Mouse (Mus musculus) lung, embryonic 14.5 days (tissue): ENCODE data around the gene Eif4e2. TPM values are rescaled to one million over a fixed set of nuclear protein-coding genes. Genes with fewer than 3 reads are reported as not detected.

Experiments used
- ATAC-seq: fragments of 200-750 bp; cut with Nextera tagmentation; 2 replicates; pipeline ENCODE4 v1.8.0; 2017; ENCODE audit warnings: mild to moderate bottlenecking, moderate TSS enrichment, moderate library complexity; ENCODE audit not compliant: insufficient read depth
- DNase-seq: peaks from one replicate; pipeline ENCODE4 v3.0.0-alpha.2; 2015
- H3K27ac ChIP-seq: fragments of 300-500 bp; sonication (generic); 2 replicates; pipeline ENCODE4 v1.5.1; 2014; ENCODE audit warnings: low read depth, mild to moderate bottlenecking, moderate library complexity
- H3K27me3 ChIP-seq: fragments of 300-500 bp; sonication (generic); 2 replicates; pipeline ENCODE4 v1.6.1; 2014; ENCODE audit warnings: low read length, control low read depth; ENCODE audit not compliant: insufficient read depth
- H3K36me3 ChIP-seq: fragments of 300-500 bp; sonication (generic); 2 replicates; pipeline ENCODE4 v1.6.1; 2014; ENCODE audit warnings: control low read depth; ENCODE audit not compliant: insufficient read depth
- H3K4me1 ChIP-seq: fragments of 300-500 bp; sonication (generic); 2 replicates; pipeline ENCODE4 v1.6.1; 2014; ENCODE audit warnings: antibody characterized with exemption, control low read depth; ENCODE audit not compliant: insufficient read depth
- H3K4me2 ChIP-seq: fragments of 300-500 bp; sonication (generic); 2 replicates; pipeline ENCODE4 v1.6.1; 2014; ENCODE audit warnings: mild to moderate bottlenecking
- H3K4me3 ChIP-seq: fragments of 300-500 bp; sonication (generic); 2 replicates; pipeline ENCODE4 v1.5.1; 2014; ENCODE audit warnings: low read depth, low read length
- H3K9ac ChIP-seq: fragments of 300-500 bp; sonication (generic); 2 replicates; pipeline ENCODE4 v1.6.1; 2014
- H3K9me3 ChIP-seq: fragments of 300-500 bp; sonication (generic); 2 replicates; pipeline ENCODE4 v1.6.1; 2016; ENCODE audit warnings: low read depth, low read length, control low read depth
- CTCF ChIP-seq: IDR thresholded peaks from 2 replicates; pipeline ENCODE4 v1.5.1; 2016; ENCODE audit warnings: antibody characterized with exemption, low read depth
- WGBS: fragments of 180-500 bp; shearing (Covaris S2); extraction: QIAGEN DNeasy Blood & Tissue Kit; methylation state at CpG from one replicate; pipeline ENCODE4 v1.1.7; 2014; 5-methylcytosine and 5-hydroxymethylcytosine counted together
- polyA plus RNA-seq: library from polyadenylated mRNA; unstranded; fragments of >200 nt; fragmentation: Nextera tagmentation; extraction: Ambion mirVana; gene quantifications from 2 replicates; pipeline ENCODE4 v1.2.1, GENCODE M21; 2014

Gene Eif4e2
- polyA plus RNA-seq, 1 experiment from 2014 or later = 160 TPM

- no peaks in the 10 kb centered on the region for H3K9me3 ChIP-seq
- H3K36me3 ChIP-seq = peaks cover 12% of the 10 kb centered on the region
- no peak for ATAC-seq
- no peak overlapping the region for H3K27ac ChIP-seq
- WGBS = 86% methylated on average over 8 of the region's 8 CpGs
- H3K4me2 ChIP-seq = no peak overlapping the region
- H3K27me3 ChIP-seq = no peaks in the 10 kb centered on the region
- no peak for DNase-seq
- TF ChIP-seq CTCF = no peak
- no peak overlapping the region for H3K9ac ChIP-seq
- H3K4me3 ChIP-seq = no peak overlapping the region
- H3K4me1 ChIP-seq = no peaks in the 10 kb centered on the region
These were observed 29.3 kb downstream of the Eif4e2 start for GRCm38 (mm10) chr1:87243021-87243420.

- H3K9me3 ChIP-seq = no peaks in the 10 kb centered on the region
- DNase-seq (no peak), ATAC-seq (no peak)
- H3K36me3 ChIP-seq = no peaks in the 10 kb centered on the region
- no peaks in the 10 kb centered on the region for H3K4me1 ChIP-seq
- no peak overlapping the region for H3K27ac ChIP-seq
- no peak overlapping the region for H3K4me3 ChIP-seq
- no peak overlapping the region for H3K4me2 ChIP-seq
- H3K27me3 ChIP-seq = no peaks in the 10 kb centered on the region
- TF ChIP-seq CTCF = no peak
- WGBS = 18% methylated on average over 1 of the region's 1 CpGs
- H3K9ac ChIP-seq = no peak overlapping the region
These were observed 31.7 kb downstream of the Eif4e2 start for GRCm38 (mm10) chr1:87245430-87245829.

DNA sequence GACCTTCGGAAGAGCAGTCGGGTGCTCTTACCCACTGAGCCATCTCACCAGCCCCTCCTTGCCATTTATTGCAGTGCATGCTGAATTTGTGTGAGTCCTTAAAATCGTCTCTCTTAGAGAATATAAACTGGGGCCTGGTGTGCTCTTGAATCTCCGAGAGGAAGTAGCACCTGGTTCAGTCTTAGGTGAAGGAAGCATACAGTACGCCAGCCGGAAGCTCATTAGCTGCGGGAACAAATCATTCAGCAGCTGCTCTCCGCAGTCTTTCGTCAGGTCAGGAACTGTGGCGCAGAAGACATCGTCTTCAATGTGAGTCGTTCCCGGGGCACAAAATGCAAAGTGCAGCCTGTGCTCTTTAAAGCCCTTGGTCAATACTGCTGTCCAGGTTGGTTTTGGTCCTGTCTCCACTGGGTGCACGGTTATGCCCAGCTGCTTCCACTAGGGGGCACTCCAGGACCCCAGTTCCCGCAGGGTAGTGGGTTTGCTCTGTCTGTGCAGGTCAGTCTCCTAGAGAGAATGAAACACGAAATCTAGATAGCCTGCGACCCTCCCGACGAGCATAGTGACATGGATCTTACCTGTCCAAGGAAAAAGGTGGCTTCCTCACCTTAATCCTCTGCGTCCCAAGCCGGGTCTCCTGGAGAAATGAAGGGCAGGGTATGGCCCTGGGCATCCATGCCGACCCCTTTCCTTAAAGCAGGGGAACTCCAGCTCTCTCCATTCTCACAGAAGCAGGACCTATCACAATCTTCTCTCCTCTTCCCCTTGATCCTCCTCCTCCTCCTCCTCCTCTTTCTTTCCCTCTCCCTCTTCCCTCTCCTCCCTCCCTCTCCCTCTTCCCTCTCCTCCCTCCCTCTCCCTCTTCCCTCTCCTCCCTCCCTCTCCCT, 32.5 kb downstream of the Eif4e2 start:
- no peak overlapping the region for H3K4me3 ChIP-seq
- peak; percentile 78 for ATAC-seq
- no peak overlapping the region for H3K9ac ChIP-seq
- H3K27ac ChIP-seq = no peak overlapping the region
- peak; percentile 95 for TF ChIP-seq CTCF
- H3K9me3 ChIP-seq = no peaks in the 10 kb centered on the region
- WGBS = 23% methylated on average over 22 of the region's 22 CpGs
- H3K4me2 ChIP-seq = no peak overlapping the region
- peak; percentile 90 for DNase-seq
- H3K36me3 ChIP-seq = no peaks in the 10 kb centered on the region
- H3K4me1 ChIP-seq = no peaks in the 10 kb centered on the region
- H3K27me3 ChIP-seq = no peaks in the 10 kb centered on the region

DNA sequence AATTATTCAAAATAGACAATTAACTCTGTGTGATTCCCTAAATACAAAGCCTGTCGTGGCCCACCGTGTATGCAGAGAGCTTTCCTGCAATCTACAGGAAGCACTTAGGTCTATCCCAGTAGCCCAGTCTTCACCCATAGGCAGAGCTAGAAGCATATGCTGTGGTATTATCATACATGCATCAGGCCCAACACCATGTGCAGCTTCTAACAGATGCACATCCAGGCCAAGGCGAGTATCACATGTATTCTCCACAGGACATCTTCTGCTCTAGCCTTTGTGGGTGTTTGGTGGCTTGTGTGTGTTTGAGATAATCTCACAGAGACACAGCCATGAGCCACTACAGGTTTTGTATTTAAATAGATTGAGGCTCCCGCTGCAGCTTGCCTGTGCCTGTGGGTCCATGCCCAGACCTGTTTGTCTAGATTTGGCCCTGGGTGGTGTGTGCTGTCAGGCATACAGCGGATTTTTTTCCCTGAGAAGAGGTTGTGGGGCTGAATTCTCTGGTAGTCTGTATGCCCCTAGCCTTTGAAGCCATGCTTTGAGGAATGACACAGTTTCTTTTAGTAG, 38.4 kb downstream of the Eif4e2 start:
- ATAC-seq = no peak
- WGBS = 64% methylated on average over 5 of the region's 5 CpGs
- DNase-seq = no peak

GRCm38 (mm10) chr1:87255173-87255572, 41.5 kb downstream of the Eif4e2 start:
- no peak overlapping the region for H3K9ac ChIP-seq
- ATAC-seq (no peak), DNase-seq (no peak)
- H3K36me3 ChIP-seq = no peaks in the 10 kb centered on the region
- no peaks in the 10 kb centered on the region for H3K4me1 ChIP-seq
- H3K9me3 ChIP-seq = no peaks in the 10 kb centered on the region
- no peak overlapping the region for H3K4me2 ChIP-seq
- H3K27ac ChIP-seq = no peak overlapping the region
- 53% methylated on average over 4 of the region's 4 CpGs for WGBS
- no peak for TF ChIP-seq CTCF
- peaks cover 15% of the 10 kb centered on the region for H3K27me3 ChIP-seq
- H3K4me3 ChIP-seq = no peak overlapping the region

More for the DNA sequence above, 38.4 kb downstream of the Eif4e2 start:
- Histone ChIP-seq H3K4me2 (no peak overlapping the region), H3K36me3 (no peaks in the 10 kb centered on the region), H3K4me1 (no peaks in the 10 kb centered on the region), H3K9me3 (no peaks in the 10 kb centered on the region), H3K4me3 (no peak overlapping the region), H3K27ac (no peak overlapping the region), H3K9ac (no peak overlapping the region), H3K27me3 (no peaks in the 10 kb centered on the region)
- no peak for TF ChIP-seq CTCF

DNA sequence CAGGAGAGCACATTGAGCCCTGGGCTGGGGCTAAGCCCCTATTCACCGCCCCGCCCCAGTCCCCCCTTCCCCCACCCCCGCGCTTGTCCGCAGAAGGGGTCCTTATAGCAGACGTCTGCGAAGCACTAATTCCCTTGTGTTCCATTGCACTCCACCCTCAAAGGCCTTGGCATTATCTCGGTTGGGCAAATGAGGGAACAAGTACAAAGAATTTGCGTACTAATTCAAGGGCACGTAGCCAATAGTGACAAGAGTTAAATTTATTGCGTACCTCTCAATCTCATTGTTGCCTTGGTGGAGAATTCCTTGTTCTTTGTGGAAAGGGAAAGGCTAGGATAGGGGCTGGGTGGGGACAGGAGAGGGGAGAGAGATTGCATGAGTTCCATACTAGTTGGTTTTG, 44.0 kb downstream of the Eif4e2 start:
- no peaks in the 10 kb centered on the region for H3K9me3 ChIP-seq
- H3K4me2 ChIP-seq = no peak overlapping the region
- no peak overlapping the region for H3K4me3 ChIP-seq
- no peaks in the 10 kb centered on the region for H3K4me1 ChIP-seq
- no peak for TF ChIP-seq CTCF
- WGBS = 15% methylated on average over 11 of the region's 11 CpGs
- no peaks in the 10 kb centered on the region for H3K36me3 ChIP-seq
- no peak overlapping the region for H3K9ac ChIP-seq
- no peak overlapping the region for H3K27ac ChIP-seq
- no peak for DNase-seq
- no peak for ATAC-seq
- peaks cover 35% of the 10 kb centered on the region for H3K27me3 ChIP-seq

DNA sequence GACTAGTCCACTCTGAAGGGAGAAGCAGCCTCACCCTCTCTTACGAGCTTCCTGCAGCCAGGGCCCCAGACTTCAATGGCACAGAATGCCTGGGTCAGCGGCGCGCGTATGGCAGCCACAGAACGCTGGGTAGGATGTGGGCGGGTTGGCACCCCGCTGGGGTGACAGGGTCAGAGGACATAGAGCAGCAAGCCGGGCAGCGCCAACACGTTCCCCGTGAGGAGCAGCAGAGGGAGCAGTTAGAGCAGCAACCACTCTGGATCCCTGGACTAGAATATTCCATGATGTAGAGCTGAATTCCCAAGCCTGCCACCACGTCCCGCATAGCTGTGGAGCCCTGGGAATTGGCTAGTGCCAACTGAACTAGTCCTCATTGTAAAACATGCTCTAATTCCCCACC, 44.8 kb downstream of the Eif4e2 start:
- H3K4me2 ChIP-seq = no peak overlapping the region
- 0 out of 2 replicates have a peak, but pooled peaks have one; percentile 6 for TF ChIP-seq CTCF
- H3K27me3 ChIP-seq = peaks cover 43% of the 10 kb centered on the region
- ATAC-seq = no peak
- DNase-seq = no peak
- no peaks in the 10 kb centered on the region for H3K36me3 ChIP-seq
- no peaks in the 10 kb centered on the region for H3K9me3 ChIP-seq
- no peak overlapping the region for H3K4me3 ChIP-seq
- H3K4me1 ChIP-seq = no peaks in the 10 kb centered on the region
- WGBS = 9% methylated on average over 14 of the region's 14 CpGs
- no peak overlapping the region for H3K27ac ChIP-seq
- H3K9ac ChIP-seq = no peak overlapping the region
